Comparison of ENCODE assay signal across 34 mouse cellular contexts in genomic region chr13:23138880-23139279, GRCm38 (mm10). TPM values are rescaled to one million over a fixed set of nuclear protein-coding genes. Genes with fewer than 3 reads are reported as not detected.
A peak's percentile ranks its signal among the peaks of the same experiment; 100 is the strongest.
DNase-seq lines count a peak whose midpoint lies in the region; ATAC-seq and TF ChIP-seq lines count a peak whose summit lies in the region.
"Had no signal": no experiment of that assay in that cellular context is flagged by ENCODE, and none has a peak within 500 bp of the region (broad histone marks: within the 10 kb centered on the region; RNA-seq: fewer than 3 reads in every experiment).

No protein-coding gene starts in this region.

- no peak overlapping the region for H3K4me3 ChIP-seq in hindbrain, postnatal 0 days (ENCODE audit: low read length)
- H3K4me3 ChIP-seq in hindbrain, embryonic 12.5 days: no peak overlapping the region
- no peak overlapping the region for H3K4me3 ChIP-seq in layer of hippocampus, adult 2 months
- H3K4me3 ChIP-seq: embryonic facial prominence, embryonic 13.5 days; hindbrain, embryonic 10.5 days; kidney, embryonic 15.5 days; left cerebral cortex, adult 2 months; liver, embryonic 13.5 days; lung, embryonic 15.5 days; myocyte had no signal

- no peak overlapping the region for H3K9ac ChIP-seq in hindbrain, postnatal 0 days (replicated peaks; ENCODE audit: low read length)
- H3K9ac ChIP-seq in hindbrain, embryonic 12.5 days: no peak overlapping the region
- H3K9ac ChIP-seq: embryonic facial prominence, embryonic 13.5 days; kidney, embryonic 15.5 days; liver, embryonic 13.5 days; lung, embryonic 15.5 days had no signal

- peak; percentile 52 to 60 for DNase-seq in cerebellum, postnatal 10 days
- DNase-seq in cerebellum, adult 9-10 months: no peak
- DNase-seq in hindbrain, postnatal 0 days (ENCODE audit: low spot score): peak; percentile 54
- DNase-seq in layer of hippocampus, adult 2 months (ENCODE audit: low spot score in 2 of 2): peak; percentile 7 to 13
- peak; percentile 5 to 11 for DNase-seq in layer of hippocampus, postnatal 36 days
- DNase-seq in kidney, adult 8-10 months: no peak
- DNase-seq: adrenal gland, adult 8-10 months; cerebellum, adult 9-11 months; gastrocnemius, postnatal 10 days; kidney, postnatal 36 days; liver, embryonic 13.5 days; lung, postnatal 36 days; midbrain, embryonic 14.5 days; right cerebral cortex, adult 18-20 months; thymus, adult 18-20 months; thymus, postnatal 36 days had no signal

- TF ChIP-seq CTCF in hindbrain, postnatal 0 days (IDR thresholded peaks at IDR 0.05; ENCODE audit: low read depth): no peak
- no peak for TF ChIP-seq CTCF in layer of hippocampus, adult 2 months (conservative IDR thresholded peaks at IDR 0.05)

- H3K36me3 ChIP-seq in hindbrain, postnatal 0 days (ENCODE audit: insufficient read depth, low read length): no peaks in the 10 kb centered on the region
- H3K36me3 ChIP-seq in hindbrain, embryonic 12.5 days: no peaks in the 10 kb centered on the region
- H3K36me3 ChIP-seq: embryonic facial prominence, embryonic 13.5 days; hindbrain, embryonic 10.5 days; kidney, embryonic 15.5 days; liver, embryonic 13.5 days; lung, embryonic 15.5 days had no signal

- ATAC-seq in hindbrain, postnatal 0 days: no peak
- ATAC-seq in hindbrain, embryonic 12.5 days (ENCODE audit: low FRiP score): no peak
- ATAC-seq: activated CD4-positive, CD25-positive, alpha-beta regulatory T cell, adult 4 months; intestine, postnatal 0 days had no signal

- H3K9me3 ChIP-seq in hindbrain, postnatal 0 days (ENCODE audit: low read length): no peaks in the 10 kb centered on the region
- no peaks in the 10 kb centered on the region for H3K9me3 ChIP-seq in hindbrain, embryonic 12.5 days (replicated peaks)
- H3K9me3 ChIP-seq: embryonic facial prominence, embryonic 13.5 days; hindbrain, embryonic 10.5 days; kidney, embryonic 15.5 days; liver, embryonic 13.5 days; lung, embryonic 15.5 days had no signal

- no peaks in the 10 kb centered on the region for H3K27me3 ChIP-seq in hindbrain, postnatal 0 days (ENCODE audit: insufficient read depth, low read length)
- H3K27me3 ChIP-seq in hindbrain, embryonic 12.5 days: no peaks in the 10 kb centered on the region
- H3K27me3 ChIP-seq: embryonic facial prominence, embryonic 13.5 days; kidney, embryonic 15.5 days; liver, embryonic 13.5 days; lung, embryonic 15.5 days had no signal

- H3K4me2 ChIP-seq in hindbrain, postnatal 0 days (ENCODE audit: low read depth, low read length): no peak overlapping the region
- no peak overlapping the region for H3K4me2 ChIP-seq in hindbrain, embryonic 12.5 days (replicated peaks)
- H3K4me2 ChIP-seq: embryonic facial prominence, embryonic 13.5 days; heart, embryonic 11.5 days; kidney, embryonic 15.5 days; liver, embryonic 13.5 days; lung, embryonic 15.5 days had no signal

- 65% methylated on average over 2 of the region's 2 CpGs for WGBS in hindbrain, postnatal 0 days
- 90% methylated on average over 2 of the region's 2 CpGs for WGBS in hindbrain, embryonic 12.5 days

- H3K27ac ChIP-seq in hindbrain, postnatal 0 days: no peak overlapping the region
- no peak overlapping the region for H3K27ac ChIP-seq in hindbrain, embryonic 12.5 days
- H3K27ac ChIP-seq in layer of hippocampus, adult 2 months: no peak overlapping the region
- H3K27ac ChIP-seq: embryonic facial prominence, embryonic 13.5 days; hindbrain, embryonic 10.5 days; kidney, embryonic 15.5 days; left cerebral cortex, adult 2 months; liver, embryonic 13.5 days; lung, embryonic 15.5 days had no signal

- no peaks in the 10 kb centered on the region for H3K4me1 ChIP-seq in hindbrain, postnatal 0 days (ENCODE audit: insufficient read depth, low read length)
- no peaks in the 10 kb centered on the region for H3K4me1 ChIP-seq in hindbrain, embryonic 12.5 days
- H3K4me1 ChIP-seq: embryonic facial prominence, embryonic 13.5 days; hindbrain, embryonic 10.5 days; kidney, embryonic 15.5 days; liver, embryonic 13.5 days; lung, embryonic 15.5 days had no signal

RNA-seq across cellular contexts. Expression of gene Vmn1r218, which starts 5.9 kb away (rescaled TPM):
- total RNA-seq in hindbrain, postnatal 0 days (2014; rRNA removed): not detected in 2 replicates
- polyA plus RNA-seq in hindbrain, postnatal 0 days (2015; fragmentation: Nextera tagmentation; extraction: Ambion mirVana): not detected in 2 replicates
- polyA plus RNA-seq in hindbrain, embryonic 12.5 days (2016; fragmentation: Nextera tagmentation; extraction: Ambion mirVana): not detected in 2 replicates
- not detected for total RNA-seq in layer of hippocampus, adult 2 months (2021)
- not detected for total RNA-seq in layer of hippocampus, postnatal 36 days (2021)
- total RNA-seq: adrenal gland, adult 8-10 months; gastrocnemius, postnatal 10 days; granulocyte monocyte progenitor cell, adult 5-6 weeks; left cerebral cortex, adult 2 months; left cerebral cortex, postnatal 36 days; megakaryocyte-erythroid progenitor cell, adult 5-6 weeks had no signal
- polyA plus RNA-seq: activated CD4-positive, CD25-positive, alpha-beta regulatory T cell, adult 4 months; embryonic facial prominence, embryonic 13.5 days; heart, embryonic 11.5 days; heart, postnatal 0 days; hindbrain, embryonic 10.5 days; intestine, postnatal 0 days; kidney, embryonic 15.5 days; limb, embryonic 14.5 days; liver, embryonic 13.5 days; lung, embryonic 15.5 days; midbrain, embryonic 14.5 days; myocyte; neural tube, embryonic 14.5 days; small intestine, adult 2 months; stomach, embryonic 16.5 days had no signal

RNA-seq across cellular contexts. Expression of gene Vmn1r219, which starts 20.2 kb away (rescaled TPM):
- not detected in 2 replicates for total RNA-seq in hindbrain, postnatal 0 days (2014; rRNA removed)
- not detected in 2 replicates for polyA plus RNA-seq in hindbrain, postnatal 0 days (2015; fragmentation: Nextera tagmentation; extraction: Ambion mirVana)
- not detected in 2 replicates for polyA plus RNA-seq in hindbrain, embryonic 12.5 days (2016; fragmentation: Nextera tagmentation; extraction: Ambion mirVana)
- total RNA-seq in layer of hippocampus, adult 2 months (2021): not detected
- total RNA-seq in layer of hippocampus, postnatal 36 days (2021): not detected
- total RNA-seq: adrenal gland, adult 8-10 months; gastrocnemius, postnatal 10 days; granulocyte monocyte progenitor cell, adult 5-6 weeks; left cerebral cortex, adult 2 months; left cerebral cortex, postnatal 36 days; megakaryocyte-erythroid progenitor cell, adult 5-6 weeks had no signal
- polyA plus RNA-seq: activated CD4-positive, CD25-positive, alpha-beta regulatory T cell, adult 4 months; embryonic facial prominence, embryonic 13.5 days; heart, embryonic 11.5 days; heart, postnatal 0 days; kidney, embryonic 15.5 days; limb, embryonic 14.5 days; liver, embryonic 13.5 days; midbrain, embryonic 14.5 days; myocyte; neural tube, embryonic 14.5 days; small intestine, adult 2 months; stomach, embryonic 16.5 days had no signal

RNA-seq across cellular contexts. Expression of gene Vmn1r217, which starts 20.9 kb away (rescaled TPM):
- total RNA-seq in hindbrain, postnatal 0 days (2014; rRNA removed): not detected in 2 replicates
- not detected in 2 replicates for polyA plus RNA-seq in hindbrain, postnatal 0 days (2015; fragmentation: Nextera tagmentation; extraction: Ambion mirVana)
- not detected in 2 replicates for polyA plus RNA-seq in hindbrain, embryonic 12.5 days (2016; fragmentation: Nextera tagmentation; extraction: Ambion mirVana)
- total RNA-seq in layer of hippocampus, adult 2 months (2021): not detected
- not detected for total RNA-seq in layer of hippocampus, postnatal 36 days (2021)
- total RNA-seq: adrenal gland, adult 8-10 months; gastrocnemius, postnatal 10 days; granulocyte monocyte progenitor cell, adult 5-6 weeks; left cerebral cortex, adult 2 months; left cerebral cortex, postnatal 36 days; megakaryocyte-erythroid progenitor cell, adult 5-6 weeks had no signal
- polyA plus RNA-seq: activated CD4-positive, CD25-positive, alpha-beta regulatory T cell, adult 4 months; embryonic facial prominence, embryonic 13.5 days; heart, embryonic 11.5 days; heart, postnatal 0 days; hindbrain, embryonic 10.5 days; intestine, postnatal 0 days; kidney, embryonic 15.5 days; limb, embryonic 14.5 days; liver, embryonic 13.5 days; lung, embryonic 15.5 days; midbrain, embryonic 14.5 days; myocyte; neural tube, embryonic 14.5 days; small intestine, adult 2 months; stomach, embryonic 16.5 days had no signal

RNA-seq across cellular contexts. Expression of gene Vmn1r220, which starts 48.9 kb away (rescaled TPM):
- not detected in 2 replicates for total RNA-seq in hindbrain, postnatal 0 days (2014; rRNA removed)
- not detected in 2 replicates for polyA plus RNA-seq in hindbrain, postnatal 0 days (2015; fragmentation: Nextera tagmentation; extraction: Ambion mirVana)
- not detected in 2 replicates for polyA plus RNA-seq in hindbrain, embryonic 12.5 days (2016; fragmentation: Nextera tagmentation; extraction: Ambion mirVana)
- not detected for total RNA-seq in layer of hippocampus, adult 2 months (2021)
- total RNA-seq in layer of hippocampus, postnatal 36 days (2021): not detected
- total RNA-seq: adrenal gland, adult 8-10 months; gastrocnemius, postnatal 10 days; granulocyte monocyte progenitor cell, adult 5-6 weeks; left cerebral cortex, adult 2 months; left cerebral cortex, postnatal 36 days; megakaryocyte-erythroid progenitor cell, adult 5-6 weeks had no signal
- polyA plus RNA-seq: activated CD4-positive, CD25-positive, alpha-beta regulatory T cell, adult 4 months; embryonic facial prominence, embryonic 13.5 days; heart, embryonic 11.5 days; heart, postnatal 0 days; hindbrain, embryonic 10.5 days; intestine, postnatal 0 days; kidney, embryonic 15.5 days; limb, embryonic 14.5 days; liver, embryonic 13.5 days; lung, embryonic 15.5 days; midbrain, embryonic 14.5 days; myocyte; neural tube, embryonic 14.5 days; small intestine, adult 2 months; stomach, embryonic 16.5 days had no signal

Comparison
In these comparisons a context has a peak if more than half of its experiments do, and no peak if none do; other contexts are left out.
1. DNase-seq: peak in cerebellum, postnatal 10 days (2 of 2), hindbrain, postnatal 0 days (single experiment), layer of hippocampus, adult 2 months (2 of 2) and layer of hippocampus, postnatal 36 days (2 of 2); none in cerebellum, adult 9-10 months (single experiment) and kidney, adult 8-10 months (0 of 2).